Mouse (Mus musculus): ENCODE results near the gene Abhd16a. TPM values are rescaled to one million over a fixed set of nuclear protein-coding genes. Genes with fewer than 3 reads are reported as not detected.

Abhd16a gene
- total RNA-seq (2014; fragmentation: Nextera tagmentation) (26.7 and 33.3 TPM in 2 replicates), total RNA-seq (2017) (27.7 and 35.0 TPM in 2 replicates)

DNA sequence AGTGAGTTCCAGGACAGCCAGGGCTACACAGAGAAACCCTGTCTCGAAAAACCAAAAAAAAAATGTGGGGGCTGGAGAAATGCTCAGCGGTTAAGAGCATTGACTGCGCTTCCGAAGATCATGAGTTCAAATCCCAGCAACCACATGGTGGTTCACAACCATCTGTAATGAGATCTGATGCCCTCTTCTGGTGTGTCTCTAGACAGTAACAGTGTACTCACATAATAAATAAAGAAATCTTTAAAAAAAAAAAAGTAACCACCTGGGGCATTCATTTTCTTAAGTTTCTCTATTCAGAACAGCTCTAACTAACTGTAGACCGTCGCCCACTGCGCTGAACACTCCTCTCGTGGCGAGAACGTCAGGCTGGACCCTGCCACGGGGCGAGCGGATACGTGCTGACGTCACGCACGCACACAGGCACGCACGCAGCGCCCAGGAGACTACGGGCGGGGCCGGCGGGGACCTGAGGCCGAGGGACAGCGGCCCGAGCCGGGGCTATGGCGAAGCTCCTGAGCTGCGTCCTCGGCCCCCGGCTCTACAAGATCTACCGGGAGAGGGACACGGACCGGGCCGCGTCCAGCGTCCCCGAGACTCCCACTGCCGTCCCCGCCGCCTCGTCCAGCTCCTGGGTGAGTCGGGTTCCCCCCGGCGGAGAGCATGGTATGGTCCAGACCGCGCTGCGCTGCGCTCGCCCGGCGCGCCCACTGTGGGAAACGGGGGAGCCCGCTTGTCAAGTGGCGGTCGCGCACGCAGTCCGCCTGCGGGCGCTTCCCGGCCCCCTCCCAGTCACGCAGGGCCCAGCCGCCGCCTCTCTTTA lies at the start of gene Abhd16a:
Abhd16a (plus strand) TSS at position 439 of the 820 bp plus-strand sequence.
- peak; percentile 95 for ATAC-seq (replicated peaks; ENCODE audit: poor library complexity, severe bottlenecking)

DNA sequence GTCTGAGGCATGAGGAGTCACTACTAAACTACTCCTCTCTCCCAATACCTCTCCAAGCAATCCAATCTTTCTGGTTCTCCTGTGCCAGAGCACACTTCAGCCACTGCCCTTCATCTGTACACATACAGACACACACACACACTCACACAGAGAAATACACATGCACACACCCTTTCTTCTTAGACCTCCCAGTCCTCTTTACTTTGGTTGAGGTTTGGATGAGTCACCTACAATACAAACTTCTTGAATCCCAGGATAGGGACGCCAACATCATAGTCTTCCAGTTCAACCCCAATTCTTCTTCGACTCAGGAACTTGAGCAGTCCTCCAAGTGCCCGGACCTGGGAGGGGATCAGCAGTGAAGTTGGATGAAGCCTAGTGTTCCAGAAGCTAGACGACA lies 45.3 kb upstream of the Abhd16a start:
- ATAC-seq (replicated peaks; ENCODE audit: poor library complexity, severe bottlenecking), result no peak

DNA sequence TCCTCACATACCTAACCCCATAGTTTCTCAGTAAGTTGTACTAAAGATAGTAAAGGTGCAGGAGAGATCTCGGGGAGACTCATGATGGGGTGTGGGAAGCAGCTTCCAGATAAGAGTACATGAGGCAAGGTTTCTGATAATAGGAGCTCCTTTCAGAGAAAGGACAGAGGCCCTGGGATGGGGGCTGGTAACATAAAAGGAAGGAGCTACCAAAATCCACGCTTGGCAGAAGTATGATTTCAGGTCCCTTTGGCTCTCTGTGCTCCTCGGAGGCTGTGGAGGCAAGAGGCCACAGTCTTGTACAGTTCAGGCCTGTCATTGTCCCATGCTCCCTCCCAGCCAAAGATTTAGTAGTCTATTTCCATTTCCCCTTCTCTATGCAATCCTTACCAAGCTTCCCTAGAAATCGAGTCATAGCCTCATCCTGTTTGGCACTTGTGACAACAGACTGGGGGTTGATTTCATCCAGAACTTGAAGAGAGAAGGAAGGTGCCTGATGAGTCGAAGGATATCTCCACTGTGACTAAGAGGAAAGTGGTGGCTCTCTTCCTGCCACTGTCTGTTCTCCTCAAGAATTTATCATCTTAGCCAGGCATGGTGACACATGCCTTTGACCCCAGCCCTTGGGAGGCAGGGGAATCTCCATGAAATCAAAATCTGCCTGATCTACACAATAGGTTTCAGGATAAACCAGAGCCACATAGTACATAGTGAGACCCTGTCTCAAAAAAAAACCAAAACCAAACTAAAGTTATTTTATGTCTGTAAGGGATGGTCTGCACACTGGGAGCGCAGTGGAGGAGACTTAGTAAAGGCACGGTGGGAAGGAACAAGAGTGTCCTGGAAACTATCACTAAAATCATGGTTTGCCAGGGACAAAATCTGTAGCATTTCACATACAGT lies 43.9 kb upstream of the Abhd16a start:
- ATAC-seq (replicated peaks; ENCODE audit: poor library complexity, severe bottlenecking), result no peak

GRCm38 (mm10) chr17:35045807-35046680 lies 43.0 kb upstream of the Abhd16a start:
- ATAC-seq (replicated peaks; ENCODE audit: poor library complexity, severe bottlenecking), result no peak

GRCm38 (mm10) chr17:35046681-35047455 lies 42.2 kb upstream of the Abhd16a start, which contains the start of gene Msh5:
Msh5 (minus strand) TSS chr17:35046745.
- peak; percentile 72 for ATAC-seq (replicated peaks; ENCODE audit: poor library complexity, severe bottlenecking)

DNA sequence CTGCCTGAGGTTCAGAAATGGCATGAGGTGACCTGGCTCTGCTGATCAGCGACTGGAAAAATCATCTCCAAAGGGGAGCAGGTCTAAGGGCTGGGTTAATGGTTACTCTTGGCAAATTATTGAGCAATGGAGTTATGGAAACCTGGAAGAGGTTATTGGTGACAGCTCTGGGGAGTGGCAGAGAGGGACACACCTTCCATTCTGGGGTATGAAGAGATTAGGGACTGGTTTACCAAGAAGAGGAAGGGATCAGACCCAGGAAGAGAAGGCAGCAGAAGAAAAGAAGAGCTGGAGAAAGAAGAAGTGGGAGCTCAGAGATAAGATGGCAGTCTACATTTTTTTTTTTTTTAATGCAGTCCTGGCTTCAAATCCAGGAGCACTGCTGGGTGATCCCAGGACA lies 41.4 kb upstream of the Abhd16a start:
- ATAC-seq (replicated peaks; ENCODE audit: poor library complexity, severe bottlenecking), result peak; percentile 7; the same call in 1 of the 2 replicates

- 0 out of 2 replicates have a peak, but pooled peaks have one; percentile 5 for ATAC-seq (replicated peaks; ENCODE audit: poor library complexity, severe bottlenecking)
Measured at GRCm38 (mm10) chr17:35048149-35048931, 40.7 kb upstream of the Abhd16a start.

- ATAC-seq (replicated peaks; ENCODE audit: poor library complexity, severe bottlenecking), result no peak
Measured at GRCm38 (mm10) chr17:35048932-35049440, 40.1 kb upstream of the Abhd16a start.

GRCm38 (mm10) chr17:35049561-35050016 lies 39.5 kb upstream of the Abhd16a start, which contains the start of gene Clic1:
Clic1 (plus strand) TSS chr17:35049966.
- ATAC-seq (replicated peaks; ENCODE audit: poor library complexity, severe bottlenecking), result peak; percentile 15; the same call in 1 of the 2 replicates

DNA sequence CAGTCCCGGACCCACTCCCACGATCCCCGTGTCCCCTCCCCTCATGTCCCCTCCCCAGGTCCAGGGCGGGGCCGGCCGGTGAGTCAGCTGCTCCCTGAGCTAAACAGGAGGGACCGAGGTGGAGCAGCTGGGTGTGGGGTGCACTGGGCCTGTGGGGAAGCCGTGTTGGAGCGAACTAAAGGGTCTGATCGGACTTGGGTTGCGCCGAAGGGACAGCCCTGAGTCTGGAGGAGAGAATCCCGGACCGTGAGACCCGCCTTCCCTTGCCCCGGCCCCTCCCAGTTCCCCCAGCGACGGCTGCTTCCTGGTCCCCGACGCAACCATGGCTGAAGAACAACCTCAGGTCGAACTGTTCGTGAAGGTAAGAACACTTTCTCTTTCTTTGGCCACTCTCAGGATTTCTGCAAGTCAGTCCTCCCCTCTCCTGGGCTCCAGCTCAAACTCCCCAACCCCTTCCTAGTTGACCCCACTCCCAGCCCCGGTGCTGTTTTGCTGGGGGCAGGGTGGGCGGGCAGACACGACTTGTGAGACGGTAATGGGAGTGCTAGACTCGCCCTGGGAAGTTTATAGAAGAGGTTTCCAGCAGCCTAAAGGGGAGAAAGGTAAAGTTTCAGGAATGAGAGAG lies 38.8 kb upstream of the Abhd16a start:
- ATAC-seq (replicated peaks; ENCODE audit: poor library complexity, severe bottlenecking), result peak; percentile 18

GRCm38 (mm10) chr17:35051156-35052086 lies 37.6 kb upstream of the Abhd16a start:
- ATAC-seq (replicated peaks; ENCODE audit: poor library complexity, severe bottlenecking), result peak; percentile 66

DNA sequence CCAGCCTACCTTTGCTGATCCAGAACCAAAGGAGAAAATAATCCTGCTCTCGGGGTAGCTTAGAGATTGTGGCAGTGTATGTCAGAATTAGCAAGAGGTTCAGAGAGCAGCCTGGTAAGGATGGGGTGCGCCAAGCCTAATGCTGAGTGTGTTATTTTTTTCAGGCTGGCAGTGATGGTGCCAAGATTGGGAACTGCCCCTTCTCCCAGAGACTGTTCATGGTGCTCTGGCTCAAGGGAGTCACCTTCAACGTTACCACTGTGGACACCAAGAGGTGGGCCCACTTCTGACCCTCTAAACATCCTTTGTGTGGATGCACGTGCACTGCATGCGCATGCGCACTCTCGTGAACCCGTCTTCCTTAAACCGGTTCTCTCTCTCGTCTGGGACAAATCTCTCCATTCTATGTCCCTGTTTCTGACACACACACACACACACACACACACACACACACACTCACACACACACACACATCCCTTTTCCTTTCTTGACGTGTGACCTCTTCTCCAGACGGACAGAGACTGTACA lies 36.7 kb upstream of the Abhd16a start:
- ATAC-seq (replicated peaks; ENCODE audit: poor library complexity, severe bottlenecking), result no peak

- ATAC-seq (replicated peaks; ENCODE audit: poor library complexity, severe bottlenecking), result no peak
Measured at GRCm38 (mm10) chr17:35055691-35056495, 33.2 kb upstream of the Abhd16a start.

GRCm38 (mm10) chr17:35057090-35057489 lies 32.0 kb upstream of the Abhd16a start:
- ATAC-seq (replicated peaks; ENCODE audit: poor library complexity, severe bottlenecking), result no peak

- ATAC-seq (replicated peaks; ENCODE audit: poor library complexity, severe bottlenecking), result no peak
Measured at GRCm38 (mm10) chr17:35058316-35058715, 30.7 kb upstream of the Abhd16a start.

Data from granulocyte monocyte progenitor cell, adult 5-6 weeks (primary cell).